Mouse (Mus musculus) forebrain, postnatal 0 days (tissue): ENCODE results near the gene Zbtb34. TPM values are rescaled to one million over a fixed set of nuclear protein-coding genes. Genes with fewer than 3 reads are reported as not detected.

ENCODE experiments used
- ATAC-seq: fragments of 200-750 bp; cut with Nextera tagmentation; 2 replicates; pipeline ENCODE4 v1.8.0; 2017; ENCODE audit warnings: mild to moderate bottlenecking, moderate library complexity
- DNase-seq: peaks from one replicate; pipeline ENCODE4 v3.0.0-alpha.2; 2015
- H3K27ac ChIP-seq: fragments of 300-500 bp; sonication (generic); 2 replicates; pipeline ENCODE4 v1.5.1; 2014; ENCODE audit warnings: low read depth, mild to moderate bottlenecking, antibody characterized with exemption, low read length, moderate library complexity, mixed read lengths
- H3K27me3 ChIP-seq: fragments of 300-500 bp; sonication (generic); 2 replicates; pipeline ENCODE4 v1.6.1; 2014; ENCODE audit warnings: mild to moderate bottlenecking, low read length, mixed read lengths; ENCODE audit not compliant: insufficient read depth
- H3K36me3 ChIP-seq: fragments of 300-500 bp; sonication (generic); 2 replicates; pipeline ENCODE4 v1.6.1; 2014; ENCODE audit warnings: mild to moderate bottlenecking, moderate library complexity; ENCODE audit not compliant: insufficient read depth
- H3K4me1 ChIP-seq: fragments of 300-500 bp; sonication (generic); 2 replicates; pipeline ENCODE4 v1.6.1; 2014; ENCODE audit warnings: antibody characterized with exemption; ENCODE audit not compliant: insufficient read depth
- H3K4me2 ChIP-seq: fragments of 300-500 bp; sonication (generic); 2 replicates; pipeline ENCODE4 v1.6.1; 2014; ENCODE audit warnings: low read depth, mild to moderate bottlenecking, moderate library complexity
- H3K4me3 ChIP-seq: fragments of 300-500 bp; sonication (generic); 2 replicates; pipeline ENCODE4 v1.5.1; 2014; ENCODE audit warnings: low read depth, low read length, mixed read lengths
- H3K9ac ChIP-seq: fragments of 300-500 bp; sonication (generic); 2 replicates; pipeline ENCODE4 v1.6.1; 2014; ENCODE audit warnings: mild to moderate bottlenecking
- H3K9me3 ChIP-seq: fragments of 300-500 bp; sonication (generic); 2 replicates; pipeline ENCODE4 v1.6.1; 2016; ENCODE audit warnings: low read length
- CTCF ChIP-seq: sonication (generic); IDR thresholded peaks from 2 replicates; pipeline ENCODE4 v1.5.1; 2016; ENCODE audit warnings: antibody characterized with exemption, control low read depth, low read depth
- WGBS: fragments of 180-500 bp; shearing (Covaris S2); extraction: QIAGEN DNeasy Blood & Tissue Kit; methylation state at CpG from one replicate; pipeline ENCODE4 v1.1.7; 2014; 5-methylcytosine and 5-hydroxymethylcytosine counted together
- microRNA-seq, 2 experiments: library from miRNA; unstranded; fragments of <30 nt; microRNA quantifications; one replicate each; pipeline ENCODE4; 2016
- polyA plus RNA-seq: library from polyadenylated mRNA; unstranded; fragments of >200 nt; fragmentation: Nextera tagmentation; extraction: Ambion mirVana; gene quantifications from 2 replicates; pipeline ENCODE4 v1.2.1, GENCODE M21; 2015
- total RNA-seq: library from RNA; depleted of rRNA; stranded (reverse); fragments of >200 nt; gene quantifications from 2 replicates; pipeline ENCODE4 v1.2.3, GENCODE M21; 2014; rRNA removed

The Zbtb34 gene
- total and polyA plus RNA-seq, 2 experiments from 2014 or later = 4.5 to 24.1 TPM

GRCm38 (mm10) chr2:33364656-33365055 is 66.5 kb downstream of the Zbtb34 start:
- WGBS = 87% methylated on average over 4 of the region's 4 CpGs
- H3K9ac ChIP-seq = no peak overlapping the region
- H3K36me3 ChIP-seq = peaks cover 11% of the 10 kb centered on the region; the same call in 1 of the 2 replicates
- no peak overlapping the region; the same call in 1 of the 2 replicates for H3K27ac ChIP-seq
- no peaks in the 10 kb centered on the region for H3K27me3 ChIP-seq
- no peak for TF ChIP-seq CTCF
- DNase-seq (no peak), ATAC-seq (no peak)
- no peak overlapping the region for H3K4me2 ChIP-seq
- peaks cover 22% of the 10 kb centered on the region; the same call in 1 of the 2 replicates for H3K4me1 ChIP-seq
- H3K4me3 ChIP-seq = no peak overlapping the region
- H3K9me3 ChIP-seq = no peaks in the 10 kb centered on the region

- no peak for ATAC-seq
- H3K4me1 ChIP-seq = peaks cover 15% of the 10 kb centered on the region; the same call in 1 of the 2 replicates
- H3K4me3 ChIP-seq = no peak overlapping the region
- H3K27me3 ChIP-seq = no peaks in the 10 kb centered on the region
- DNase-seq = no peak
- peaks cover 11% of the 10 kb centered on the region; the same call in 1 of the 2 replicates for H3K36me3 ChIP-seq
- no peak overlapping the region for H3K9ac ChIP-seq
- WGBS = 94% methylated on average over 4 of the region's 4 CpGs
- TF ChIP-seq CTCF = no peak
- H3K4me2 ChIP-seq = no peak overlapping the region
- H3K9me3 ChIP-seq = no peaks in the 10 kb centered on the region
- no peak overlapping the region for H3K27ac ChIP-seq
Observed at GRCm38 (mm10) chr2:33363890-33364289, 67.2 kb downstream of the Zbtb34 start.

DNA sequence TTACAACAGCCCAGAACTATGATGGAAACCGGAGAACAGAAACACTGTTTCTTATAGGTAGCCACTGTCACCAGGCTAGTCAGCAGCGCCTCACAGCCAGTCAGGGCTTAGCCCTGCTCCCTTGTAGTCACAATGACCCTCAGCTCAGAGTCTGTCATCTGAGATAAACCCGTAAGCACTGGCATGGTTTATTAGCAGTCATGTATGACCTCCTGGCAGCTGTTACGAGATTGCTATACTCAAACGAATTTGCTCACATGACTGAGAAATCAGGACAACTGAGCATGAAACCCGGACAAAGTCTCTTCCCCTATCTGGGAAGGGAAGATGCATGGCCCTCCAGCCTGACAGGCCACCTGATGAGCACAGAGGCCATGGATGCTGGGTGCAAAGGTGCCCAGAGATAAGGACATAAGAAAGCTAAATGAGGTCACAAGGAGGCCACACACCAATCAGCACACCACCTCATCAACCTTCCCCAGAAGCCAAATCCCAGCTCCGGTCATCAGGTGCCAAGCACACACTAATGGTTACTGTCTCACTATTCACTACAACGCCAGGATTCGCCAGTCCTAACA is 69.9 kb downstream of the Zbtb34 start:
- Histone ChIP-seq H3K27me3 (no peaks in the 10 kb centered on the region), H3K36me3 (no peaks in the 10 kb centered on the region), H3K27ac (no peak overlapping the region), H3K9ac (no peak overlapping the region), H3K4me2 (no peak overlapping the region), H3K4me1 (peaks cover 8% of the 10 kb centered on the region; the same call in 1 of the 2 replicates), H3K4me3 (no peak overlapping the region), H3K9me3 (no peaks in the 10 kb centered on the region)
- no peak for TF ChIP-seq CTCF
- 80% methylated on average over 9 of the region's 9 CpGs for WGBS
- ATAC-seq (no peak), DNase-seq (no peak)

DNA sequence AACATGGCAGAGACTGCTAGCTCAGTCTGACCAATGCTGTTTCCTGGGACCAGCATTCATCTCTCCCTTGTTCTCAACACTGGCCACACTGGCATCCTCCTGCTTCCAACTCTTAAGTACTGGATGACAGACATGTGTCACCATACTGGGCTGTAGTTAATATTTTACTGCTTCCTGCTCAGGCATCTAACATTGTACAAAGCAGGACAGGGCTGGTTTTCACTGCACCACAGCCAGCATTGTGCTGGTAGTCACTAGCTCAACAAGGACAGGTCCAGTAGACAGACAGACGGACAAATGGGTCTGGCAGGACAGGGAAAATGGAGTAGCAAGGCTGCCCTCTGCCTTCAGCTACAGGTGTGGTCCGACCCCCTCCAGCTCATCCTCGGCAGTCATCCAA is 70.6 kb downstream of the Zbtb34 start:
- Histone ChIP-seq H3K36me3 (no peaks in the 10 kb centered on the region), H3K4me1 (peaks cover 6% of the 10 kb centered on the region), H3K27me3 (no peaks in the 10 kb centered on the region), H3K27ac (no peak overlapping the region), H3K4me2 (no peak overlapping the region), H3K9ac (no peak overlapping the region), H3K4me3 (no peak overlapping the region), H3K9me3 (no peaks in the 10 kb centered on the region)
- WGBS = 88% methylated on average over 3 of the region's 3 CpGs
- DNase-seq (no peak), ATAC-seq (no peak)
- no peak for TF ChIP-seq CTCF

GRCm38 (mm10) chr2:33359184-33359583 is 71.9 kb downstream of the Zbtb34 start:
- Histone ChIP-seq H3K36me3 (no peaks in the 10 kb centered on the region), H3K9me3 (no peaks in the 10 kb centered on the region), H3K27me3 (no peaks in the 10 kb centered on the region), H3K9ac (no peak overlapping the region), H3K4me2 (no peak overlapping the region), H3K4me1 (peaks cover 8% of the 10 kb centered on the region), H3K27ac (no peak overlapping the region), H3K4me3 (no peak overlapping the region)
- 93% methylated on average over 8 of the region's 8 CpGs for WGBS
- no peak for TF ChIP-seq CTCF
- DNase-seq = no peak
- ATAC-seq = no peak

GRCm38 (mm10) chr2:33357250-33357838 is 73.8 kb downstream of the Zbtb34 start:
- Histone ChIP-seq H3K9ac (no peak overlapping the region), H3K36me3 (no peaks in the 10 kb centered on the region), H3K9me3 (no peaks in the 10 kb centered on the region), H3K4me2 (no peak overlapping the region), H3K4me3 (no peak overlapping the region), H3K27me3 (no peaks in the 10 kb centered on the region), H3K27ac (no peak overlapping the region), H3K4me1 (peaks cover 8% of the 10 kb centered on the region)
- DNase-seq (no peak), ATAC-seq (no peak)
- no peak for TF ChIP-seq CTCF
- 79% methylated on average over 7 of the region's 7 CpGs for WGBS

Small RNAs within 50 kb of the gene (microRNA-seq; reads per million reads assigned to microRNA genes)
- 0 reads per million in 2 experiments for gene Gm25998

Other genes starting within 250 kb of the Zbtb34 start
- gene Angptl2, start 215.3 kb downstream of the Zbtb34 start, total RNA-seq = 7.9 and 17.5 TPM in 2 replicates
- 7.1 and 7.7 TPM in 2 replicates for gene Angptl2, start 215.3 kb downstream of the Zbtb34 start, polyA plus RNA-seq
- 55.0 and 66.9 TPM in 2 replicates for gene Ralgps1, start 59.8 kb downstream of the Zbtb34 start, total RNA-seq
- 16.6 and 24.6 TPM in 2 replicates for gene Ralgps1, start 59.8 kb downstream of the Zbtb34 start, polyA plus RNA-seq
- 32.2 and 46.5 TPM in 2 replicates for gene Zbtb43, start 37.2 kb upstream of the Zbtb34 start, total RNA-seq
- 19.2 and 24.4 TPM in 2 replicates for gene Zbtb43, start 37.2 kb upstream of the Zbtb34 start, polyA plus RNA-seq
- 0.54 and 2.0 TPM in 2 replicates for gene Lmx1b, start 209.2 kb upstream of the Zbtb34 start, total RNA-seq
- gene Lmx1b, start 209.2 kb upstream of the Zbtb34 start, polyA plus RNA-seq = 0.05 and 0.24 TPM in 2 replicates